Mouse (Mus musculus) ES-E14 (cell line): Measurements from ENCODE around the gene Sae1. TPM values are rescaled to one million over a fixed set of nuclear protein-coding genes. Genes with fewer than 3 reads are reported as not detected.

Experiments
- DNase-seq: peaks from one replicate; pipeline ENCODE4 v3.0.0-alpha.2; 2013; ENCODE audit warnings: low read depth, low spot score
- H3K27ac ChIP-seq: 2 replicates; pipeline ENCODE4 v1.5.1; 2012; ENCODE audit warnings: low read depth, mild to moderate bottlenecking, low read length, moderate library complexity, mixed read lengths; ENCODE audit not compliant: poor library complexity, insufficient read depth, severe bottlenecking
- H3K36me3 ChIP-seq: 2 replicates; pipeline ENCODE4 v1.6.1; 2012; ENCODE audit warnings: mild to moderate bottlenecking, low read length, moderate library complexity, mixed read lengths; ENCODE audit not compliant: control insufficient read depth, poor library complexity, insufficient read depth, severe bottlenecking
- H3K4me1 ChIP-seq, 2 experiments: fragments of 150-350 bp in 1 of 2; sonication (generic) in 1 of 2; 2 replicates each; pipeline ENCODE4 v1.6.1; 2012; ENCODE audit warnings: low read length in 2 of 2, mild to moderate bottlenecking in 1 of 2, mixed read lengths in 1 of 2; ENCODE audit not compliant: control insufficient read depth in 2 of 2, insufficient read depth in 2 of 2, poor library complexity in 1 of 2
- H3K4me3 ChIP-seq, 2 experiments: fragments of 150-350 bp in 1 of 2; sonication (generic) in 1 of 2; 2 replicates each; pipeline ENCODE4 v1.5.1; 2012; ENCODE audit warnings: low read length in 2 of 2, low read depth in 1 of 2, mild to moderate bottlenecking in 1 of 2, mixed read lengths in 1 of 2; ENCODE audit not compliant: insufficient read depth in 1 of 2, poor library complexity in 1 of 2, severe bottlenecking in 1 of 2
- H3K9ac ChIP-seq: 2 replicates; pipeline ENCODE4 v1.6.1; 2012; ENCODE audit warnings: low read depth, mild to moderate bottlenecking, low read length, mixed read lengths; ENCODE audit not compliant: poor library complexity, insufficient read depth, severe bottlenecking
- H3K9me3 ChIP-seq: fragments of 150-350 bp; sonication (generic); 2 replicates; pipeline ENCODE4 v1.6.1; 2012; ENCODE audit warnings: low read depth, mild to moderate bottlenecking, low read length; ENCODE audit not compliant: control insufficient read depth, insufficient read depth
- CHD2 ChIP-seq: IDR thresholded peaks from 2 replicates; pipeline ENCODE4 v1.6.1; 2014; ENCODE audit warnings: mild to moderate bottlenecking, low read depth, low read length, inconsistent platforms
- HCFC1 ChIP-seq: IDR thresholded peaks from 2 replicates; pipeline ENCODE4 v1.6.1; 2012; ENCODE audit warnings: low read length, inconsistent platforms, borderline replicate concordance; ENCODE audit not compliant: insufficient read depth
- MAFK ChIP-seq: IDR thresholded peaks from 2 replicates; pipeline ENCODE4 v1.6.1; 2014; ENCODE audit warnings: mild to moderate bottlenecking, low read depth, low read length, inconsistent platforms; ENCODE audit not compliant: insufficient read depth
- ZC3H11A ChIP-seq: IDR thresholded peaks from 2 replicates; pipeline ENCODE4 v1.6.1; 2012; ENCODE audit warnings: low read depth, mild to moderate bottlenecking, inconsistent platforms, low read length, borderline replicate concordance
- ZNF384 ChIP-seq: IDR thresholded peaks from 2 replicates; pipeline ENCODE4 v1.6.1; 2012; ENCODE audit warnings: low read depth, low read length, inconsistent platforms
- in situ Hi-C, 2 experiments: fragments of 600-800 bp; cut with MboI; formaldehyde crosslinking; loops; one replicate each; pipeline ENCODE4 v1.15.1; 2025; ENCODE audit warnings: low sequenced_read_pairs in 2 of 2, inconsistent platforms in 1 of 2; ENCODE audit not compliant: unreplicated experiment in 2 of 2
- total RNA-seq: library from RNA; depleted of rRNA; stranded (reverse); fragments of 300-350 nt; gene quantifications from 2 replicates; pipeline ENCODE4 v1.2.3, GENCODE M21; 2012

Sae1 gene
- total RNA-seq, 1 experiment: 213 TPM

DNA sequence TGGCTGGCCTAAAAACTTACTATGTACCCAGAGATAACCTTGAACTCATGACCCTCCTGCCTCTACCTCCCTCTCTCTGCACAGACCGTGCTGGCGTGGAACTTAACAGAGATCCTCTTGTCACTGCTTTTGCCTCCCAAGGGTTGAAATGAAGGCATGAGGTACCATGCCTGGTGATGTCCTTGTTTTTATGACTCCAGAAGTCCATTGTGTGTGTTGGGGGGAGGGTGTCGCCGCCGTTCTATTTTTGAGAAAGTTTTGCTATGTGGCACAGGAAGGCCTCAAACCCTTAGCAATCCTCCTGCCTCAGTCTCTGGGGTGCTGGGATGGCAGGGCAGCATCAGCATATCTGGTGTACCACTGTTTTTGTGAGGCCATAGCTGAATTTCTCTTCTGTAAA, 88.7 kb downstream of the Sae1 start:
- Histone ChIP-seq H3K9me3 (no peaks in the 10 kb centered on the region), H3K9ac (no peak overlapping the region), H3K4me3 (no peak overlapping the region), H3K36me3 (no peaks in the 10 kb centered on the region), H3K27ac (no peak overlapping the region), H3K4me1 (peaks cover 0 to 17% of the 10 kb centered on the region in 2 experiments; a peak in 2 of 4 replicates)
- in situ Hi-C loops: no loop called here
- TF ChIP-seq CHD2: no peak
- TF ChIP-seq ZC3H11A: no peak
- no peak for TF ChIP-seq HCFC1
- no peak for DNase-seq

DNA sequence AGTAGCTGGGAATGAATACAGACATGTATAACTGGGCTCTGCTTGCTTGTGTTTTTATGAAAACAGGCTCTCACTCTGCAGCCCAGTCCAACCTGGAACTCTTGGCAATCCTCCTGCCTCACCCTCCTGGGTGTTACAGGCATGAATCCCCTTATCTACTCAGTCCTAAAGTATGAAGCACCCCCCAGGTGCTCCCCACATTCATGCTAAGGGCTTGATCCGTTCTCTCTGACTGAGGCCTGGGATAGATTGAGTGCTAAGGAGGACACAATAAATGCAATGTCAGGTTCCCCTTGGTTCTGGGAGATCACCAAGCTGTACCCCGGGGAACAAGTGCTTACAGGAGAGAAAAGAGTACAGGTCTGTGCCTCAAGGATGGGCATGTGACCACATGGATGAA, 90.0 kb downstream of the Sae1 start:
- Histone ChIP-seq H3K36me3 (no peaks in the 10 kb centered on the region), H3K27ac (no peak overlapping the region), H3K4me1 (peaks cover 0 to 17% of the 10 kb centered on the region in 2 experiments; a peak in 2 of 4 replicates), H3K4me3 (no peak overlapping the region; a peak in 1 of 4 replicates), H3K9me3 (no peaks in the 10 kb centered on the region), H3K9ac (no peak overlapping the region)
- no peak for DNase-seq
- in situ Hi-C loops: no loop called here
- no peak for TF ChIP-seq MAFK
- TF ChIP-seq HCFC1: no peak
- no peak for TF ChIP-seq ZC3H11A
- no peak for TF ChIP-seq CHD2
- TF ChIP-seq ZNF384: no peak

DNA sequence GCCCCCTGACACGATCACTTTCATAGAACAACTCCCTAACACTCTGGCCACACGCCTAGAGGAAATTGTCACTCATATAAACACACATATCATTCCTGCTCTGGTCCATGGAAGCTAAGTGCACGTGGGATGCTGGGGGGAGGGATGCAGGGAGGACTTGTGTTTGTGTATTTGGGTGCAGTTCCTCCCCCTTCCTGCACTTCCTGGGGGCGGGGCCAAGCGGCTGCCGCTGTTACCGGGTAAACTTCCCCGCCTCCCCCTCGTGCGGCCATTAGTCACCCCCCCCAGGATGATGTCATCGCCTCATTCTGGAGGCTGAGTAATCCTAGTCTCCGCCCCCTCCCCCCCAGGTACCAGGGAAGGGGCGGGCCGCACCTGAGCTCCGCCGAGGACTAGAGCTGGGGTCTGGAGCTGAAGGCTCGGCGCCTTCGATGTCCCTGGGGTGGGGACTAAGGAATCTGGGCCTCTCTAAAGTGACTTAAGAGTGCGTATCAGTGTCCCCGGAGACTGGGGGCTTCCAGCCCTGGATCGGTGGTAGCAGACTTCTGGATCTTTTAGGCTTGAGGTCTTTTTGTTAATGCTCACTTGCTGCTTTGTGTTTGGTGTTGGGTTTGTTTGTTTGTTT, 90.7 kb downstream of the Sae1 start:
- Histone ChIP-seq H3K4me3 (peak overlapping the region; percentile 24 to 41; a peak in 3 of 4 replicates), H3K36me3 (no peaks in the 10 kb centered on the region), H3K9me3 (no peaks in the 10 kb centered on the region), H3K27ac (no peak overlapping the region), H3K9ac (peak overlapping the region; percentile 23; the same call in 1 of the 2 replicates), H3K4me1 (peaks cover 0 to 17% of the 10 kb centered on the region in 2 experiments; a peak in 2 of 4 replicates)
- DNase-seq: peak; percentile 93
- no peak for TF ChIP-seq MAFK
- peak; percentile 23; the same call in 1 of the 2 replicates for TF ChIP-seq HCFC1
- in situ Hi-C loops: no loop called here

DNA sequence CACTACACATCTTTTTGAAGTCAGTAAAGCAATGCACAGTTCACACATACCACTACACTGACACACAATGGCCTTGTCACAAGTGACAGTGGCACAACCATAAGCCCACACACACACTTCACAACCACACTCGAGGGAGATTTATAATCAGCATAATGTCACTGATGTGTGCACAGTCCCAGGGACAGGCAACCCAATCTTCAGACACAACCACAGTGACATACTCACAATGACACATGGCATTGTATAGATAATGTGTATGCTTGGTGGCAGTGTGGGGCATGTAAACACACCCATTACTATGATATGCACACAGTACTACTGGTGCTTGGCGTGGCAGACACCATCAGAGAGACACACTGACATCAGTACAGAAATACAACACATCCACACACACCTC, 91.5 kb downstream of the Sae1 start:
- TF ChIP-seq ZC3H11A: no peak
- TF ChIP-seq ZNF384: no peak
- TF ChIP-seq HCFC1: no peak
- no peak for TF ChIP-seq CHD2
- TF ChIP-seq MAFK: no peak
- Histone ChIP-seq H3K9ac (no peak overlapping the region), H3K36me3 (no peaks in the 10 kb centered on the region), H3K4me1 (peaks cover 0 to 17% of the 10 kb centered on the region in 2 experiments; a peak in 2 of 4 replicates), H3K27ac (no peak overlapping the region), H3K9me3 (no peaks in the 10 kb centered on the region), H3K4me3 (no peak overlapping the region)
- in situ Hi-C loops: no loop called here
- DNase-seq: no peak

DNA sequence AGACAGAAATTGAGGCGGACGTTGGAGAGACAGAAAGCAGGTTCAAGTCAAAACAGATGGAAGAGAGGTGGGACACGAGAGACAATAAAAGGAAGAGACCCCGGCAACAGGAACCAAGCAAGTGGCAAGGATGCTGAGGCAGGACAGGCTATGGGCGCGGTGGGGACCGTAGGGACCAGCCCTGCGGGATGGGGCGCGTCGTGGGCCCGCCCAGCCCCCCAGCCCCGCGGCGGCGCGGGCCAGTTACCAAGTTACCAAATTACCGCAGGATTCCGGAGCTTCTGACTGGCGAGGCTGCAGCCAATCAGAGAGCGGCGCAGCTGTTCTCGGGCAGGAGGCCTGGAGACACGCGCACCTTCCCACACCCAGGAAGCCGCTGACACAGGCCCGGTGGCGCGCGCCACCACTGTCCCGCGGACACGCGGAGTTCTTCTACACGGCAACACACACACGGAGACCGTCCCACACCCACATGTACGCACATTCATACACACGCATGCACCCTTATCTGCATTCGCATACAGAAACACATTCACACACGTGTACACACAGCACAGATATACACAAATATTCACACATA, 92.2 kb downstream of the Sae1 start:
- in situ Hi-C loops: no loop called here
- no peaks in the 10 kb centered on the region for H3K36me3 ChIP-seq
- peak overlapping the region; percentile 48 to 73 for H3K4me3 ChIP-seq
- no peaks in the 10 kb centered on the region for H3K9me3 ChIP-seq
- peaks cover 0 to 17% of the 10 kb centered on the region in 2 experiments; a peak in 2 of 4 replicates for H3K4me1 ChIP-seq
- TF ChIP-seq HCFC1 (no peak), CHD2 (no peak), ZNF384 (no peak), ZC3H11A (no peak), MAFK (no peak)
- peak overlapping the region; percentile 72 for H3K9ac ChIP-seq
- peak overlapping the region; percentile 91 for H3K27ac ChIP-seq
- peak; percentile 61 for DNase-seq
